Mouse (Mus musculus) hindbrain, postnatal 0 days (tissue): ENCODE data around the gene Gm45713. TPM values are rescaled to one million over a fixed set of nuclear protein-coding genes. Genes with fewer than 3 reads are reported as not detected.

Experiments
- ATAC-seq: fragments of 200-750 bp; cut with Nextera tagmentation; 2 replicates; pipeline ENCODE4 v1.8.0; 2017; ENCODE audit warnings: mild to moderate bottlenecking, moderate TSS enrichment, moderate library complexity
- DNase-seq: peaks from one replicate; pipeline ENCODE4 v3.0.0-alpha.2; 2015; ENCODE audit warnings: low spot score
- H3K27ac ChIP-seq: fragments of 300-500 bp; sonication (generic); 2 replicates; pipeline ENCODE4 v1.5.1; 2014; ENCODE audit warnings: mild to moderate bottlenecking
- H3K27me3 ChIP-seq: fragments of 300-500 bp; sonication (generic); 2 replicates; pipeline ENCODE4 v1.6.1; 2014; ENCODE audit warnings: low read length, mixed read lengths; ENCODE audit not compliant: insufficient read depth
- H3K36me3 ChIP-seq: fragments of 300-500 bp; sonication (generic); 2 replicates; pipeline ENCODE4 v1.6.1; 2014; ENCODE audit warnings: low read length, mixed read lengths; ENCODE audit not compliant: insufficient read depth
- H3K4me1 ChIP-seq: fragments of 300-500 bp; sonication (generic); 2 replicates; pipeline ENCODE4 v1.6.1; 2014; ENCODE audit warnings: antibody characterized with exemption, low read length, mixed read lengths; ENCODE audit not compliant: insufficient read depth
- H3K4me2 ChIP-seq: fragments of 300-500 bp; sonication (generic); 2 replicates; pipeline ENCODE4 v1.6.1; 2014; ENCODE audit warnings: low read depth, mild to moderate bottlenecking, low read length, moderate library complexity, mixed read lengths
- H3K4me3 ChIP-seq: fragments of 300-500 bp; sonication (generic); 2 replicates; pipeline ENCODE4 v1.5.1; 2014; ENCODE audit warnings: low read length
- H3K9ac ChIP-seq: fragments of 300-500 bp; sonication (generic); replicated peaks from 2 replicates; pipeline ENCODE4 v1.6.1; 2014; ENCODE audit warnings: mild to moderate bottlenecking, low read length, moderate library complexity, mixed read lengths
- H3K9me3 ChIP-seq: fragments of 300-500 bp; sonication (generic); 2 replicates; pipeline ENCODE4 v1.6.1; 2016; ENCODE audit warnings: low read length, mixed read lengths
- CTCF ChIP-seq: IDR thresholded peaks from 2 replicates; pipeline ENCODE4 v1.5.1; 2016; ENCODE audit warnings: antibody characterized with exemption, control low read depth, low read depth
- WGBS: fragments of 180-500 bp; shearing (Covaris S2); extraction: QIAGEN DNeasy Blood & Tissue Kit; methylation state at CpG from one replicate; pipeline ENCODE4 v1.1.7; 2014; 5-methylcytosine and 5-hydroxymethylcytosine counted together
- polyA plus RNA-seq: library from polyadenylated mRNA; unstranded; fragments of >200 nt; fragmentation: Nextera tagmentation; extraction: Ambion mirVana; gene quantifications from 2 replicates; pipeline ENCODE4 v1.2.1, GENCODE M21; 2015
- total RNA-seq: library from RNA; depleted of rRNA; stranded (reverse); fragments of >200 nt; gene quantifications from 2 replicates; pipeline ENCODE4 v1.2.3, GENCODE M21; 2014

Gm45713 gene
- total and polyA plus RNA-seq, 2 experiments from 2014 or later, result 0.15 TPM; not detected in 1

- Histone ChIP-seq H3K4me2 (no peak overlapping the region), H3K9ac (no peak overlapping the region), H3K4me1 (no peaks in the 10 kb centered on the region), H3K4me3 (no peak overlapping the region), H3K9me3 (no peaks in the 10 kb centered on the region), H3K36me3 (no peaks in the 10 kb centered on the region), H3K27me3 (no peaks in the 10 kb centered on the region), H3K27ac (no peak overlapping the region)
- TF ChIP-seq CTCF, result no peak
- no peak for ATAC-seq
- 95% methylated on average over 17 of the region's 17 CpGs for WGBS
- DNase-seq, result no peak
Measured at GRCm38 (mm10) chr7:45088597-45088996, 47.4 kb downstream of the Gm45713 start.

- Histone ChIP-seq H3K27ac (no peak overlapping the region), H3K4me3 (no peak overlapping the region), H3K9me3 (no peaks in the 10 kb centered on the region), H3K27me3 (no peaks in the 10 kb centered on the region), H3K4me2 (no peak overlapping the region), H3K9ac (no peak overlapping the region), H3K36me3 (no peaks in the 10 kb centered on the region), H3K4me1 (no peaks in the 10 kb centered on the region)
- no peak for DNase-seq
- peak; percentile 24; the same call in 1 of the 2 replicates for TF ChIP-seq CTCF
- no peak for ATAC-seq
- 80% methylated on average over 4 of the region's 4 CpGs for WGBS
Measured at GRCm38 (mm10) chr7:45086084-45086483, 49.9 kb downstream of the Gm45713 start.

- no peak overlapping the region for H3K9ac ChIP-seq
- no peak overlapping the region for H3K4me2 ChIP-seq
- peak overlapping the region; percentile 62; the same call in 1 of the 2 replicates for H3K27ac ChIP-seq
- 83% methylated on average over 22 of the region's 22 CpGs for WGBS
- H3K9me3 ChIP-seq, result no peaks in the 10 kb centered on the region
- H3K4me1 ChIP-seq, result no peaks in the 10 kb centered on the region
- ATAC-seq (no peak), DNase-seq (no peak)
- no peak overlapping the region for H3K4me3 ChIP-seq
- TF ChIP-seq CTCF, result no peak
- no peaks in the 10 kb centered on the region for H3K36me3 ChIP-seq
- H3K27me3 ChIP-seq, result no peaks in the 10 kb centered on the region
Measured at GRCm38 (mm10) chr7:45083300-45083890, 52.6 kb downstream of the Gm45713 start.

GRCm38 (mm10) chr7:45082401-45083299 is 53.4 kb downstream of the Gm45713 start:
- ATAC-seq, result no peak
- Histone ChIP-seq H3K27ac (peak overlapping the region; percentile 62; the same call in 1 of the 2 replicates), H3K9ac (no peak overlapping the region), H3K36me3 (peaks cover 3% of the 10 kb centered on the region; the same call in 1 of the 2 replicates), H3K4me3 (no peak overlapping the region), H3K9me3 (no peaks in the 10 kb centered on the region), H3K4me2 (no peak overlapping the region), H3K4me1 (no peaks in the 10 kb centered on the region), H3K27me3 (no peaks in the 10 kb centered on the region)
- WGBS, result 72% methylated on average over 25 of the region's 25 CpGs
- DNase-seq, result peak; percentile 18
- TF ChIP-seq CTCF, result peak; percentile 10; the same call in 1 of the 2 replicates

GRCm38 (mm10) chr7:45081016-45081415 is 55.0 kb downstream of the Gm45713 start:
- no peak overlapping the region for H3K27ac ChIP-seq
- H3K9ac ChIP-seq, result no peak overlapping the region
- no peak for ATAC-seq
- no peaks in the 10 kb centered on the region for H3K9me3 ChIP-seq
- no peak overlapping the region for H3K4me3 ChIP-seq
- no peak overlapping the region for H3K4me2 ChIP-seq
- H3K27me3 ChIP-seq, result no peaks in the 10 kb centered on the region
- TF ChIP-seq CTCF, result no peak
- peaks cover 12% of the 10 kb centered on the region for H3K36me3 ChIP-seq
- H3K4me1 ChIP-seq, result no peaks in the 10 kb centered on the region
- 50% methylated on average over 5 of the region's 5 CpGs for WGBS
- DNase-seq, result no peak

GRCm38 (mm10) chr7:45079856-45080255 is 56.2 kb downstream of the Gm45713 start:
- no peak overlapping the region for H3K4me2 ChIP-seq
- H3K4me3 ChIP-seq, result no peak overlapping the region
- ATAC-seq, result peak; percentile 66
- WGBS, result 2% methylated on average over 10 of the region's 10 CpGs
- no peaks in the 10 kb centered on the region for H3K9me3 ChIP-seq
- TF ChIP-seq CTCF, result peak; percentile 96
- H3K27ac ChIP-seq, result no peak overlapping the region
- no peaks in the 10 kb centered on the region for H3K4me1 ChIP-seq
- H3K9ac ChIP-seq, result no peak overlapping the region
- no peaks in the 10 kb centered on the region for H3K27me3 ChIP-seq
- peaks cover 16% of the 10 kb centered on the region for H3K36me3 ChIP-seq
- DNase-seq, result peak; percentile 95
